Mouse (Mus musculus): ENCODE measurements at regions not wholly inside any gene's neighbourhood (a gene's known extent, or its start where the extent isn't known, plus 50 kb on each side); places are given as distances from the start of the nearest gene placed in this dataset.

- no peaks in the 10 kb centered on the region for H3K27me3 ChIP-seq
- peaks cover 5% of the 10 kb centered on the region for H3K9me3 ChIP-seq
- no peak overlapping the region for H3K9ac ChIP-seq
- H3K27ac ChIP-seq, result no peak overlapping the region
- H3K36me3 ChIP-seq, result no peaks in the 10 kb centered on the region
- no peaks in the 10 kb centered on the region for H3K4me1 ChIP-seq
- 54% methylated on average over 3 of the region's 3 CpGs for WGBS
- no peak overlapping the region for H3K4me3 ChIP-seq
- H3K4me2 ChIP-seq (replicated peaks), result no peak overlapping the region
- ATAC-seq (ENCODE audit: insufficient number of reproducible peaks, insufficient read depth, low FRiP score, low TSS enrichment), result no peak
Observed at GRCm38 (mm10) chr6:51240039-51240438, 192.4 kb upstream of the Nfe2l3 start.

- no peak for ATAC-seq (ENCODE audit: insufficient number of reproducible peaks, insufficient read depth, low FRiP score, low TSS enrichment)
- H3K4me2 ChIP-seq (replicated peaks), result no peak overlapping the region
- no peaks in the 10 kb centered on the region for H3K9me3 ChIP-seq
- H3K9ac ChIP-seq, result no peak overlapping the region
- no peaks in the 10 kb centered on the region for H3K36me3 ChIP-seq
- no peaks in the 10 kb centered on the region for H3K27me3 ChIP-seq
- no peaks in the 10 kb centered on the region for H3K4me1 ChIP-seq
- no peak overlapping the region for H3K4me3 ChIP-seq
- no peak overlapping the region for H3K27ac ChIP-seq
Observed at GRCm38 (mm10) chr6:51250233-51250632, 182.2 kb upstream of the Nfe2l3 start.

- no peaks in the 10 kb centered on the region for H3K4me1 ChIP-seq
- no peaks in the 10 kb centered on the region for H3K36me3 ChIP-seq
- no peaks in the 10 kb centered on the region for H3K27me3 ChIP-seq
- no peak overlapping the region for H3K4me2 ChIP-seq (replicated peaks)
- no peaks in the 10 kb centered on the region for H3K9me3 ChIP-seq
- ATAC-seq (ENCODE audit: insufficient number of reproducible peaks, insufficient read depth, low FRiP score, low TSS enrichment), result no peak
- H3K4me3 ChIP-seq, result no peak overlapping the region
- no peak overlapping the region for H3K27ac ChIP-seq
- WGBS, result 95% methylated on average over 2 of the region's 2 CpGs
- H3K9ac ChIP-seq, result no peak overlapping the region
Observed at GRCm38 (mm10) chr6:51251432-51251831, 181.0 kb upstream of the Nfe2l3 start.

GRCm38 (mm10) chr6:51252721-51253120 lies 179.7 kb upstream of the Nfe2l3 start:
- no peak overlapping the region for H3K27ac ChIP-seq
- no peak overlapping the region for H3K4me3 ChIP-seq
- H3K9me3 ChIP-seq, result no peaks in the 10 kb centered on the region
- no peaks in the 10 kb centered on the region for H3K27me3 ChIP-seq
- no peaks in the 10 kb centered on the region for H3K36me3 ChIP-seq
- H3K9ac ChIP-seq, result no peak overlapping the region
- 80% methylated on average over 3 of the region's 3 CpGs for WGBS
- ATAC-seq (ENCODE audit: insufficient number of reproducible peaks, insufficient read depth, low FRiP score, low TSS enrichment), result no peak
- no peaks in the 10 kb centered on the region for H3K4me1 ChIP-seq
- H3K4me2 ChIP-seq (replicated peaks), result no peak overlapping the region

- H3K27ac ChIP-seq, result no peak overlapping the region
- H3K4me2 ChIP-seq (replicated peaks), result no peak overlapping the region
- no peak overlapping the region for H3K4me3 ChIP-seq
- H3K9me3 ChIP-seq, result no peaks in the 10 kb centered on the region
- H3K36me3 ChIP-seq, result no peaks in the 10 kb centered on the region
- H3K4me1 ChIP-seq, result no peaks in the 10 kb centered on the region
- H3K9ac ChIP-seq, result no peak overlapping the region
- no peak for ATAC-seq (ENCODE audit: insufficient number of reproducible peaks, insufficient read depth, low FRiP score, low TSS enrichment)
- H3K27me3 ChIP-seq, result no peaks in the 10 kb centered on the region
- 62% methylated on average over 4 of the region's 4 CpGs for WGBS
Observed at GRCm38 (mm10) chr6:51256631-51257030, 175.8 kb upstream of the Nfe2l3 start.

GRCm38 (mm10) chr6:51257524-51257923 lies 174.9 kb upstream of the Nfe2l3 start:
- no peaks in the 10 kb centered on the region for H3K4me1 ChIP-seq
- H3K36me3 ChIP-seq, result no peaks in the 10 kb centered on the region
- H3K4me2 ChIP-seq (replicated peaks), result no peak overlapping the region
- no peak overlapping the region for H3K4me3 ChIP-seq
- H3K27ac ChIP-seq, result no peak overlapping the region
- H3K27me3 ChIP-seq, result no peaks in the 10 kb centered on the region
- WGBS, result 85% methylated on average over 6 of the region's 6 CpGs
- H3K9me3 ChIP-seq, result no peaks in the 10 kb centered on the region
- no peak for ATAC-seq (ENCODE audit: insufficient number of reproducible peaks, insufficient read depth, low FRiP score, low TSS enrichment)
- no peak overlapping the region for H3K9ac ChIP-seq

- H3K36me3 ChIP-seq, result no peaks in the 10 kb centered on the region
- no peak overlapping the region for H3K4me3 ChIP-seq
- no peaks in the 10 kb centered on the region for H3K27me3 ChIP-seq
- H3K9me3 ChIP-seq, result no peaks in the 10 kb centered on the region
- H3K9ac ChIP-seq, result no peak overlapping the region
- 73% methylated on average over 2 of the region's 2 CpGs for WGBS
- ATAC-seq (ENCODE audit: insufficient number of reproducible peaks, insufficient read depth, low FRiP score, low TSS enrichment), result no peak
- H3K4me2 ChIP-seq (replicated peaks), result no peak overlapping the region
- H3K27ac ChIP-seq, result no peak overlapping the region
- H3K4me1 ChIP-seq, result no peaks in the 10 kb centered on the region
Observed at GRCm38 (mm10) chr6:51258304-51258703, 174.2 kb upstream of the Nfe2l3 start.

- H3K36me3 ChIP-seq, result no peaks in the 10 kb centered on the region
- H3K9ac ChIP-seq, result no peak overlapping the region
- no peak overlapping the region for H3K4me2 ChIP-seq (replicated peaks)
- no peaks in the 10 kb centered on the region for H3K27me3 ChIP-seq
- H3K4me1 ChIP-seq, result no peaks in the 10 kb centered on the region
- 79% methylated on average over 4 of the region's 4 CpGs for WGBS
- no peaks in the 10 kb centered on the region for H3K9me3 ChIP-seq
- no peak overlapping the region for H3K27ac ChIP-seq
- H3K4me3 ChIP-seq, result no peak overlapping the region
- ATAC-seq (ENCODE audit: insufficient number of reproducible peaks, insufficient read depth, low FRiP score, low TSS enrichment), result no peak
Observed at GRCm38 (mm10) chr6:51263595-51263994, 168.9 kb upstream of the Nfe2l3 start.

GRCm38 (mm10) chr6:51265329-51265728 lies 167.1 kb upstream of the Nfe2l3 start:
- Histone ChIP-seq H3K27ac (no peak overlapping the region), H3K4me3 (no peak overlapping the region), H3K36me3 (no peaks in the 10 kb centered on the region), H3K9ac (no peak overlapping the region), H3K27me3 (no peaks in the 10 kb centered on the region), H3K4me2 (replicated peaks) (no peak overlapping the region), H3K4me1 (peaks cover 6% of the 10 kb centered on the region; the same call in 1 of the 2 replicates), H3K9me3 (no peaks in the 10 kb centered on the region)
- ATAC-seq (ENCODE audit: insufficient number of reproducible peaks, insufficient read depth, low FRiP score, low TSS enrichment), result no peak
- WGBS, result 83% methylated on average over 3 of the region's 3 CpGs

GRCm38 (mm10) chr6:51266721-51267120 lies 165.7 kb upstream of the Nfe2l3 start:
- Histone ChIP-seq H3K27me3 (no peaks in the 10 kb centered on the region), H3K9me3 (no peaks in the 10 kb centered on the region), H3K4me2 (replicated peaks) (no peak overlapping the region), H3K4me1 (peaks cover 6% of the 10 kb centered on the region; the same call in 1 of the 2 replicates), H3K27ac (no peak overlapping the region), H3K4me3 (no peak overlapping the region), H3K9ac (no peak overlapping the region), H3K36me3 (no peaks in the 10 kb centered on the region)
- 87% methylated on average over 6 of the region's 6 CpGs for WGBS
- no peak for ATAC-seq (ENCODE audit: insufficient number of reproducible peaks, insufficient read depth, low FRiP score, low TSS enrichment)

GRCm38 (mm10) chr6:51267888-51268287 lies 164.6 kb upstream of the Nfe2l3 start:
- WGBS, result 89% methylated on average over 5 of the region's 5 CpGs
- no peak for ATAC-seq (ENCODE audit: insufficient number of reproducible peaks, insufficient read depth, low FRiP score, low TSS enrichment)
- Histone ChIP-seq H3K4me3 (no peak overlapping the region), H3K4me2 (replicated peaks) (no peak overlapping the region), H3K9ac (no peak overlapping the region), H3K4me1 (peaks cover 6% of the 10 kb centered on the region; the same call in 1 of the 2 replicates), H3K9me3 (no peaks in the 10 kb centered on the region), H3K36me3 (no peaks in the 10 kb centered on the region), H3K27ac (no peak overlapping the region), H3K27me3 (no peaks in the 10 kb centered on the region)

- no peak for ATAC-seq (ENCODE audit: insufficient number of reproducible peaks, insufficient read depth, low FRiP score, low TSS enrichment)
- Histone ChIP-seq H3K27ac (no peak overlapping the region), H3K4me1 (peaks cover 6% of the 10 kb centered on the region; the same call in 1 of the 2 replicates), H3K4me2 (replicated peaks) (no peak overlapping the region; the same call in 1 of the 2 replicates), H3K36me3 (no peaks in the 10 kb centered on the region), H3K9ac (no peak overlapping the region), H3K27me3 (no peaks in the 10 kb centered on the region), H3K9me3 (no peaks in the 10 kb centered on the region), H3K4me3 (no peak overlapping the region)
- WGBS, result 83% methylated on average over 5 of the region's 5 CpGs
Observed at GRCm38 (mm10) chr6:51268931-51269330, 163.5 kb upstream of the Nfe2l3 start.

- 25% methylated on average over 10 of the region's 10 CpGs for WGBS
- Histone ChIP-seq H3K9me3 (no peaks in the 10 kb centered on the region), H3K4me1 (peaks cover 6% of the 10 kb centered on the region; the same call in 1 of the 2 replicates), H3K4me2 (replicated peaks) (peak overlapping the region; percentile 72), H3K27ac (no peak overlapping the region), H3K4me3 (peak overlapping the region; percentile 71), H3K9ac (peak overlapping the region; percentile 68), H3K27me3 (no peaks in the 10 kb centered on the region), H3K36me3 (no peaks in the 10 kb centered on the region)
- ATAC-seq (ENCODE audit: insufficient number of reproducible peaks, insufficient read depth, low FRiP score, low TSS enrichment), result no peak
Observed at GRCm38 (mm10) chr6:51269617-51270016, 162.9 kb upstream of the Nfe2l3 start.
